Mouse (Mus musculus) testis, adult 2 months (tissue): ENCODE measurements at regions not wholly inside any gene's neighbourhood (a gene's known extent, or its start where the extent isn't known, plus 50 kb on each side); places are given as distances from the start of the nearest gene placed in this dataset.

Experiments used
- CTCF ChIP-seq: fragments of 200-500 bp; IDR thresholded peaks from 2 replicates; pipeline ENCODE4 v1.5.1; 2012; ENCODE audit warnings: low read depth, mild to moderate bottlenecking, inconsistent platforms, low read length, moderate library complexity; ENCODE audit not compliant: control insufficient read depth, insufficient read depth, insufficient replicate concordance
- POLR2A ChIP-seq: fragments of 200-500 bp; IDR thresholded peaks from 2 replicates; pipeline ENCODE4 v1.6.1; 2012; ENCODE audit warnings: low read depth, mild to moderate bottlenecking, inconsistent platforms, low read length, moderate library complexity; ENCODE audit not compliant: control insufficient read depth

DNA sequence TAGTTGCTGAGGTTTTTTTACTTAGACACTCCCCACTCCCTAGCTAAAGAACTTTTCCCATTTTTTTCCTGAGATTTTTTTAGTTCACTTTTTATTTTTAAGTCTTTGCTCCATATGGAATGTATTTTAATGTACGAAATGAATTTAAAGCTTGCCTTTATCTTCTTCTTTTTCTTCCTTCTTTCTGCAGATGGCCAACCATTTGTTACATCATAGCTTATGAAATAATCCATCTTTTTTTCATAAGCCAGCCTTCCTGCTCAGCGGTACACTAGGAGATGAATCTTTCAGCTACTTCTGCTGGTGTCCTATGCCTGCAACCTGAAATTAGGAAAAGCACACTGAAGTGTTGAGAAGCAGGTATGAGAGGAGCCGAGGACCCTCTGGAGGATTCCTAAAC is 102.9 kb upstream of the AI593442 start:
- TF ChIP-seq CTCF (no peak), POLR2A (no peak)
